Mouse (Mus musculus) ES-E14 (cell line): ENCODE measurements around the gene Il25. TPM values are rescaled to one million over a fixed set of nuclear protein-coding genes. Genes with fewer than 3 reads are reported as not detected.

Experiments
- DNase-seq: peaks from one replicate; pipeline ENCODE4 v3.0.0-alpha.2; 2013; ENCODE audit warnings: low read depth, low spot score
- H3K27ac ChIP-seq: 2 replicates; pipeline ENCODE4 v1.5.1; 2012; ENCODE audit warnings: low read depth, mild to moderate bottlenecking, low read length, moderate library complexity, mixed read lengths; ENCODE audit not compliant: poor library complexity, insufficient read depth, severe bottlenecking
- H3K36me3 ChIP-seq: 2 replicates; pipeline ENCODE4 v1.6.1; 2012; ENCODE audit warnings: mild to moderate bottlenecking, low read length, moderate library complexity, mixed read lengths; ENCODE audit not compliant: control insufficient read depth, poor library complexity, insufficient read depth, severe bottlenecking
- H3K4me1 ChIP-seq, 2 experiments: fragments of 150-350 bp in 1 of 2; sonication (generic) in 1 of 2; 2 replicates each; pipeline ENCODE4 v1.6.1; 2012; ENCODE audit warnings: low read length in 2 of 2, mild to moderate bottlenecking in 1 of 2, mixed read lengths in 1 of 2; ENCODE audit not compliant: control insufficient read depth in 2 of 2, insufficient read depth in 2 of 2, poor library complexity in 1 of 2
- H3K4me3 ChIP-seq, 2 experiments: fragments of 150-350 bp in 1 of 2; sonication (generic) in 1 of 2; 2 replicates each; pipeline ENCODE4 v1.5.1; 2012; ENCODE audit warnings: low read length in 2 of 2, low read depth in 1 of 2, mild to moderate bottlenecking in 1 of 2, mixed read lengths in 1 of 2; ENCODE audit not compliant: insufficient read depth in 1 of 2, poor library complexity in 1 of 2, severe bottlenecking in 1 of 2
- H3K9ac ChIP-seq: 2 replicates; pipeline ENCODE4 v1.6.1; 2012; ENCODE audit warnings: low read depth, mild to moderate bottlenecking, low read length, mixed read lengths; ENCODE audit not compliant: poor library complexity, insufficient read depth, severe bottlenecking
- H3K9me3 ChIP-seq: fragments of 150-350 bp; sonication (generic); 2 replicates; pipeline ENCODE4 v1.6.1; 2012; ENCODE audit warnings: low read depth, mild to moderate bottlenecking, low read length; ENCODE audit not compliant: control insufficient read depth, insufficient read depth
- CHD2 ChIP-seq: IDR thresholded peaks from 2 replicates; pipeline ENCODE4 v1.6.1; 2014; ENCODE audit warnings: mild to moderate bottlenecking, low read depth, low read length, inconsistent platforms
- HCFC1 ChIP-seq: IDR thresholded peaks from 2 replicates; pipeline ENCODE4 v1.6.1; 2012; ENCODE audit warnings: low read length, inconsistent platforms, borderline replicate concordance; ENCODE audit not compliant: insufficient read depth
- MAFK ChIP-seq: IDR thresholded peaks from 2 replicates; pipeline ENCODE4 v1.6.1; 2014; ENCODE audit warnings: mild to moderate bottlenecking, low read depth, low read length, inconsistent platforms; ENCODE audit not compliant: insufficient read depth
- ZC3H11A ChIP-seq: IDR thresholded peaks from 2 replicates; pipeline ENCODE4 v1.6.1; 2012; ENCODE audit warnings: low read depth, mild to moderate bottlenecking, inconsistent platforms, low read length, borderline replicate concordance
- ZNF384 ChIP-seq: IDR thresholded peaks from 2 replicates; pipeline ENCODE4 v1.6.1; 2012; ENCODE audit warnings: low read depth, low read length, inconsistent platforms
- in situ Hi-C, 2 experiments: fragments of 600-800 bp; cut with MboI; formaldehyde crosslinking; loops; one replicate each; pipeline ENCODE4 v1.15.1; 2025; ENCODE audit warnings: low sequenced_read_pairs in 2 of 2, inconsistent platforms in 1 of 2; ENCODE audit not compliant: unreplicated experiment in 2 of 2
- total RNA-seq: library from RNA; depleted of rRNA; stranded (reverse); fragments of 300-350 nt; gene quantifications from 2 replicates; pipeline ENCODE4 v1.2.3, GENCODE M21; 2012

Il25 gene
- total RNA-seq, 1 experiment = 0.27 TPM

DNA sequence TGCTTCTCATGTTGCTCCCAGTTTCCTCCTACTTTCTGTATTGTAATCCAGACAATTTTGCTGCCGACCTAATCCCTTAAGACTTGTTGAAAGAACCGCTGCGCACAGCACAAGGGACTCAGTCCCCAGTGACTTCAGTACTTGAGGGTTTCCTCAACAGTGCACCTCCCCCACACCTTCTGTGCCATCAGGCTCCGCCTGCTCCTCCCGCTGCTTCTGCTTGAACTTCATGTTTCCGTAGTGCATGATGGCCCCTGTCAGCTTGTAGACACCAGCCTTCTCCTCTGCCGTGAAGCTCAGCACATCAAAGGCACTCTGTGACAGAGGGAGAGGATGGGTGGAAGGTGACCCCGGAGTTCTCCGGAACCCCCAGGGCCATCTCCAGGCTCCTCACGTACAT, 28.3 kb downstream of the Il25 start:
- DNase-seq = no peak
- Histone ChIP-seq H3K4me1 (peaks cover 0 to 3% of the 10 kb centered on the region in 2 experiments; a peak in 1 of 4 replicates), H3K4me3 (no peak overlapping the region), H3K36me3 (no peaks in the 10 kb centered on the region), H3K27ac (no peak overlapping the region), H3K9ac (no peak overlapping the region), H3K9me3 (no peaks in the 10 kb centered on the region)
- TF ChIP-seq MAFK (no peak), HCFC1 (no peak), ZNF384 (no peak), CHD2 (no peak), ZC3H11A (no peak)
- in situ Hi-C loops = no loop called here

DNA sequence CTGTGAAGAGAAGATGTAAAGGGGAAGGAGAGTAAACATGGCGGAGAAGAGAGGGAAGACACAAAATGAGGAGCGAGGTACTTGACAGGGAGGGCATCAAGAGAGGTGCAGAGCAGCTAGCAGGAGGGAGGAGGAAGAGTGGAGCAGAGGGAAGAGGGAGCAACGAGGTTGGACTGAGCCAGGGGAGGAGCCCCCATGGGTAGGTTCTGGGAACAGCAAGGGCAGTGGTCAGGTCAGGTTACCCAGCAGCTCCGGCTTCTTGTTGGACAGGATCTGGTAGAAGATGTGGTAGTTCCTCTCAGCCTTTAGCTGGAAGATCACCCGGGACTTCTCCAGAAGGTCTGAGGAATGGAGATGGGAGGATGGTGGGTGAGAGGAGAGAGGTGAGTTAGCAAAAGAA, 29.0 kb downstream of the Il25 start:
- H3K9me3 ChIP-seq = no peaks in the 10 kb centered on the region
- H3K9ac ChIP-seq = no peak overlapping the region
- DNase-seq = no peak
- no peaks in the 10 kb centered on the region for H3K36me3 ChIP-seq
- TF ChIP-seq ZC3H11A = no peak
- TF ChIP-seq ZNF384 = no peak
- no peak for TF ChIP-seq CHD2
- no peak for TF ChIP-seq HCFC1
- no peak for TF ChIP-seq MAFK
- no peak overlapping the region for H3K27ac ChIP-seq
- in situ Hi-C loops = no loop called here
- H3K4me1 ChIP-seq = 0 out of 4 replicates have a peak, but pooled peaks cover 0 to under 1% of the 10 kb centered on the region in 2 experiments
- H3K4me3 ChIP-seq = no peak overlapping the region

DNA sequence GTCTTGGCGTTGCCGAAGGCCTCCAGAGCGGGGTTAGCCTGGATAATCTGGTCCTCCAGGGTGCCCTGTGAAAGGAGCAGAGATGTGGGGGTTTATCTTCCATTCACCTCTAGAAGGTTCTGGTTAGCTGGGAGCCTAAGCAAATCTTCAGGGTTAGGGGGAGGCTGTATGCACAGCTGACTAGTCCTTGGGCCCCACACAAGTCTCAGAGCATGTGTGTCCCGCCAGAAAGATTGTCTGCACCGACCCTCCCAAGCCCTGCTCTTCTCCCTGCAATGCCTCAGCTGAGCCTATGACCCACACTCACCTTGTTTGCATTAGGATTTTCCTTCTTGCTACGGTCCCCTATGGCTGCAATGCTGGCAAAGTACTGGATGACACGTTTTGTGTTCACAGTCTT, 30.2 kb downstream of the Il25 start:
- Histone ChIP-seq H3K9me3 (no peaks in the 10 kb centered on the region), H3K36me3 (no peaks in the 10 kb centered on the region)

DNA sequence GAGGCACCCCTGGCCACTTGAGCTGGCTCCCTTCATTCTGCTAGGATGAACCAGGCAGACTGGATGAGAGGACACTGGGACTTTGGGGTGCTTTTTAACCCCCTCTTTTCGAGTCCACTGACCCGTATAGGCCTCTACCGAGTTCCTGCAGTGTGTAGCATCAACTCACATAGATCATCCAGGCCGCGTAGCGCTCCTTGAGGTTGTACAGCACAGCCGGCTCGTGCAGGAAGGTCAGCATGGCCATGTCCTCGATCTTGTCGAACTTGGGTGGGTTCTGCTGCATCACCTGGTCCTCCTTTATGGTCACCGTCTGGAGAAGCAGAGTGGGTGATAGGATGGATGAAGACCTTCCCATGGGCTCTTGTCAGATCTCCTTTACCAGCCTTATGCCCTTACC, 31.2 kb downstream of the Il25 start:
- Histone ChIP-seq H3K9me3 (no peaks in the 10 kb centered on the region), H3K27ac (no peak overlapping the region), H3K4me1 (no peaks in the 10 kb centered on the region), H3K9ac (no peak overlapping the region), H3K4me3 (no peak overlapping the region), H3K36me3 (no peaks in the 10 kb centered on the region)
- no peak for DNase-seq
- no peak for TF ChIP-seq ZC3H11A
- TF ChIP-seq MAFK = no peak
- TF ChIP-seq CHD2 = no peak
- TF ChIP-seq HCFC1 = no peak
- no peak for TF ChIP-seq ZNF384
- in situ Hi-C loops = no loop called here

More for the DNA sequence above, 30.2 kb downstream of the Il25 start:
- Histone ChIP-seq H3K4me1 (no peaks in the 10 kb centered on the region), H3K4me3 (no peak overlapping the region), H3K27ac (no peak overlapping the region), H3K9ac (no peak overlapping the region)
- in situ Hi-C loops = no loop called here
- TF ChIP-seq ZC3H11A (no peak), MAFK (no peak), HCFC1 (no peak), CHD2 (no peak), ZNF384 (no peak)
- DNase-seq = no peak

DNA sequence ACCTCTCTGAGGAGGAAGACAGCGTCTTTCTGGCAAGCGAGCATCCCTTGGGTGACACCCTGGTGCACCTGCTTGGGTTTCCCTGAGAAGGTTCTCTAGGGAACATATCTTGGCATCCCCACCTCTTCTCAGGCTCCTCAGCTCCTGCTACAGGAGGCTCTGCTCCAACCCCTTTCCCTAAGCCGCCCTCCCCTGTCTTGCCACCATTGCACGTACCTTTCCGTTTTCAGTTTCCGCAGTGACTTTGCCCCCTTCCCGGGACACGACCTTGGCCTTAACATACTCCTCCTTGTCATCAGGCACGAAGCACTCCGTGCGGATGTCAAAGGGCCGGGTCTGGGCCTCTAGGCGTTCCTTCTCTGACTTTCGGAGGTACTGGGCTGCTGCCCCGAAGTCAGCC, 32.5 kb downstream of the Il25 start:
- in situ Hi-C loops = no loop called here
- H3K4me1 ChIP-seq = no peaks in the 10 kb centered on the region
- H3K9me3 ChIP-seq = no peaks in the 10 kb centered on the region
- no peak overlapping the region for H3K9ac ChIP-seq
- no peaks in the 10 kb centered on the region for H3K36me3 ChIP-seq
- no peak for DNase-seq
- TF ChIP-seq CHD2 (no peak), ZC3H11A (no peak), ZNF384 (no peak), MAFK (no peak), HCFC1 (no peak)
- no peak overlapping the region for H3K27ac ChIP-seq
- no peak overlapping the region for H3K4me3 ChIP-seq
